Mouse (Mus musculus): ENCODE measurements around the gene Mapk10.

Mapk10 gene

GRCm38 (mm10) chr5:102858047-102858446 is 353.1 kb downstream of the Mapk10 start:
- DNase-seq (ENCODE audit: low read depth): no peak

Measured in induced T-regulatory cell, adult 2 months (primary cell).